Mouse (Mus musculus) macrophage (primary cell): ENCODE data around the gene Arhgap18. TPM values are rescaled to one million over a fixed set of nuclear protein-coding genes. Genes with fewer than 3 reads are reported as not detected.
"Not testable (repeated sequence)": the region's sequence is repeated elsewhere in the genome, so short reads cannot be mapped to it uniquely, and the experiment has no call there.

Experiments used
- H3K27ac ChIP-seq: fragments of 350-480 bp; formaldehyde crosslinking; 2 replicates; pipeline ENCODE4 v1.9.0; 2021
- H3K36me3 ChIP-seq: fragments of 350-480 bp; formaldehyde crosslinking; 2 replicates; pipeline ENCODE4 v1.9.0; 2021; ENCODE audit errors: inconsistent target
- H3K4me3 ChIP-seq: fragments of 350-480 bp; formaldehyde crosslinking; 2 replicates; pipeline ENCODE4 v1.9.0; 2021; ENCODE audit errors: inconsistent target
- H3K79me2 ChIP-seq: fragments of 350-480 bp; formaldehyde crosslinking; 2 replicates; pipeline ENCODE4 v1.9.0; 2021; ENCODE audit errors: inconsistent target
- WGBS: methylation state at CpG from one replicate; pipeline ENCODE4 v1.1.7; 2026; ENCODE audit warnings: inconsistent platforms; ENCODE audit not compliant: missing documents; 5-methylcytosine and 5-hydroxymethylcytosine counted together
- polyA plus RNA-seq: library from polyadenylated mRNA; stranded (reverse); fragments of 250-400 nt; gene quantifications from 3 replicates; pipeline ENCODE4 v1.2.4, GENCODE M21; 2018; ENCODE audit warnings: inconsistent platforms

The Arhgap18 gene
- polyA plus RNA-seq, 1 experiment from 2014 or later = 214 TPM

- peaks cover 49% of the 10 kb centered on the region for H3K36me3 ChIP-seq
- 97% methylated on average over 6 of the region's 6 CpGs for WGBS
Measured at GRCm38 (mm10) chr10:26889226-26889625, 136.0 kb downstream of the Arhgap18 start.

GRCm38 (mm10) chr10:26889754-26890153 is 136.5 kb downstream of the Arhgap18 start:
- 82% methylated on average over 2 of the region's 2 CpGs for WGBS
- Histone ChIP-seq H3K36me3 (peaks cover 44% of the 10 kb centered on the region), H3K79me2 (no peaks in the 10 kb centered on the region), H3K4me3 (no peak overlapping the region), H3K27ac (no peak overlapping the region)

More at GRCm38 (mm10) chr10:26889226-26889625, 136.0 kb downstream of the Arhgap18 start:
- Histone ChIP-seq H3K4me3 (no peak overlapping the region), H3K27ac (no peak overlapping the region), H3K79me2 (no peaks in the 10 kb centered on the region)

GRCm38 (mm10) chr10:26890269-26890955 is 137.2 kb downstream of the Arhgap18 start:
- 24% methylated on average over 4 of the region's 4 CpGs for WGBS
- peaks cover 38% of the 10 kb centered on the region for H3K36me3 ChIP-seq
- H3K4me3 ChIP-seq = no peak overlapping the region
- no peaks in the 10 kb centered on the region for H3K79me2 ChIP-seq
- no peak overlapping the region for H3K27ac ChIP-seq

GRCm38 (mm10) chr10:26893091-26893490 is 139.9 kb downstream of the Arhgap18 start:
- Histone ChIP-seq H3K36me3 (peaks cover 15% of the 10 kb centered on the region; the same call in 1 of the 2 replicates), H3K79me2 (no peaks in the 10 kb centered on the region), H3K4me3 (no peak overlapping the region), H3K27ac (no peak overlapping the region)
- no CpG with 5 or more reads among the region's 1 CpGs for WGBS

GRCm38 (mm10) chr10:26895726-26896125 is 142.5 kb downstream of the Arhgap18 start:
- no peak overlapping the region for H3K4me3 ChIP-seq
- peaks cover 24% of the 10 kb centered on the region; the same call in 1 of the 2 replicates for H3K36me3 ChIP-seq
- no peak overlapping the region for H3K27ac ChIP-seq
- no peaks in the 10 kb centered on the region for H3K79me2 ChIP-seq
- WGBS = 43% methylated on average over 6 of the region's 6 CpGs

- Histone ChIP-seq H3K27ac (no peak overlapping the region), H3K79me2 (no peaks in the 10 kb centered on the region), H3K4me3 (no peak overlapping the region), H3K36me3 (peaks cover 24% of the 10 kb centered on the region; the same call in 1 of the 2 replicates)
- 92% methylated on average over 1 of the region's 1 CpGs for WGBS
Measured at GRCm38 (mm10) chr10:26900426-26900825, 147.2 kb downstream of the Arhgap18 start.

GRCm38 (mm10) chr10:26903781-26904180 is 150.6 kb downstream of the Arhgap18 start:
- Histone ChIP-seq H3K27ac (no peak overlapping the region), H3K36me3 (peaks cover 28% of the 10 kb centered on the region; the same call in 1 of the 2 replicates), H3K4me3 (no peak overlapping the region), H3K79me2 (no peaks in the 10 kb centered on the region)
- 100% methylated on average over 1 of the region's 1 CpGs for WGBS

GRCm38 (mm10) chr10:26911176-26911575 is 158.0 kb downstream of the Arhgap18 start:
- no peak overlapping the region for H3K4me3 ChIP-seq
- WGBS = 98% methylated on average over 3 of the region's 3 CpGs
- H3K36me3 ChIP-seq = peaks cover 16% of the 10 kb centered on the region; the same call in 1 of the 2 replicates
- no peak overlapping the region for H3K27ac ChIP-seq
- no peaks in the 10 kb centered on the region for H3K79me2 ChIP-seq

GRCm38 (mm10) chr10:26912112-26912797 is 159.0 kb downstream of the Arhgap18 start:
- Histone ChIP-seq H3K27ac (no peak overlapping the region), H3K79me2 (no peaks in the 10 kb centered on the region), H3K36me3 (peaks cover 21% of the 10 kb centered on the region; the same call in 1 of the 2 replicates), H3K4me3 (no peak overlapping the region)
- 90% methylated on average over 7 of the region's 7 CpGs for WGBS

- no peak overlapping the region for H3K4me3 ChIP-seq
- H3K79me2 ChIP-seq = no peaks in the 10 kb centered on the region
- H3K36me3 ChIP-seq = peaks cover 26% of the 10 kb centered on the region
- WGBS = 100% methylated on average over 1 of the region's 1 CpGs
- H3K27ac ChIP-seq = no peak overlapping the region
Measured at GRCm38 (mm10) chr10:26912807-26913206, 159.6 kb downstream of the Arhgap18 start.

- 53% methylated on average over 5 of the region's 5 CpGs for WGBS
- H3K27ac ChIP-seq = no peak overlapping the region
- H3K36me3 ChIP-seq = peaks cover 26% of the 10 kb centered on the region
- no peaks in the 10 kb centered on the region for H3K79me2 ChIP-seq
- H3K4me3 ChIP-seq = no peak overlapping the region
Measured at GRCm38 (mm10) chr10:26919307-26919977, 166.2 kb downstream of the Arhgap18 start.

GRCm38 (mm10) chr10:26920383-26920979 is 167.3 kb downstream of the Arhgap18 start:
- H3K79me2 ChIP-seq = no peaks in the 10 kb centered on the region
- H3K4me3 ChIP-seq = no peak overlapping the region
- WGBS = 93% methylated on average over 8 of the region's 8 CpGs
- no peak overlapping the region for H3K27ac ChIP-seq
- H3K36me3 ChIP-seq = peaks cover 26% of the 10 kb centered on the region

- H3K27ac ChIP-seq, H3K36me3 ChIP-seq, H3K79me2 ChIP-seq, H3K4me3 ChIP-seq: not testable (repeated sequence)
- 97% methylated on average over 6 of the region's 6 CpGs for WGBS
Measured at GRCm38 (mm10) chr10:26936056-26936455, 182.8 kb downstream of the Arhgap18 start.

- 100% methylated on average over 4 of the region's 4 CpGs for WGBS
- H3K79me2 ChIP-seq = not testable (repeated sequence)
Measured at GRCm38 (mm10) chr10:26938464-26938863, 185.2 kb downstream of the Arhgap18 start.

More at GRCm38 (mm10) chr10:26938464-26938863, 185.2 kb downstream of the Arhgap18 start:
- not testable (repeated sequence) for H3K36me3 ChIP-seq, H3K27ac ChIP-seq, H3K4me3 ChIP-seq
